20 mouse cellular contexts compared by ENCODE assay signal in the genomic region with DNA sequence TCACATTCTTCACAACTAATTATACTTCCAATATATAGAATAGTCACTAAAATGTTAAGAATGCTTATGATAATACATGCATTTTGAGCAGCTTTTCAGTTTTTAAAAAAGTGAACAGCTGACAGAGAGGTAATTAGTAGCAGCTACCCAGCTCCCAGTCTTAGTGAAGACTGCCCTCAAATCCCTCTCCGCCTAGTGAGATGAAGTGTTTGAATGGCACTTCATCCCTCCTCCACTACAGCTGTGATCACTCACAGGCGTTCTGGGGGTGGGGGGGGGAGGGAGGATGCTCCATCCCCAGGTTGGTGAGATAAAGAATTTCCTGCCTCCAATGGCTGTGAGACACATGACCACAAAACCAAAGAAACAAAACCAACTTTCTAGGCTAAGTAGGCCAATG.
"Had no signal": no experiment of that assay in that cellular context is flagged by ENCODE, and none has a peak within 500 bp of the region (broad histone marks: within the 10 kb centered on the region; RNA-seq: fewer than 3 reads in every experiment).

No protein-coding gene starts in this region.

- H3K9ac ChIP-seq: kidney, embryonic 15.5 days; limb, embryonic 12.5 days; limb, embryonic 15.5 days; liver, embryonic 14.5 days; liver, postnatal 0 days; midbrain, embryonic 12.5 days; neural tube, embryonic 13.5 days; stomach, embryonic 15.5 days had no signal

- H3K27me3 ChIP-seq: kidney, embryonic 15.5 days; limb, embryonic 12.5 days; limb, embryonic 15.5 days; midbrain, embryonic 12.5 days; neural tube, embryonic 13.5 days; stomach, embryonic 15.5 days had no signal

- DNase-seq: kidney, adult 11 months; kidney, adult 8-10 months; kidney, postnatal 10 days; kidney, postnatal 4 days; left cerebral cortex, postnatal 4 days; liver, postnatal 0 days; retina, postnatal 1 day; right cerebral cortex, postnatal 25 days; spleen, adult 18-20 months; thymus, postnatal 25 days had no signal

- H3K4me1 ChIP-seq: kidney, embryonic 15.5 days; limb, embryonic 12.5 days; limb, embryonic 15.5 days; stomach, embryonic 15.5 days had no signal

- H3K36me3 ChIP-seq: kidney, embryonic 15.5 days; limb, embryonic 12.5 days; limb, embryonic 15.5 days; midbrain, embryonic 12.5 days; neural tube, embryonic 13.5 days; stomach, embryonic 15.5 days had no signal

- H3K27ac ChIP-seq: kidney, embryonic 15.5 days; limb, embryonic 12.5 days; limb, embryonic 15.5 days; liver, embryonic 14.5 days; midbrain, embryonic 12.5 days; neural tube, embryonic 13.5 days; stomach, embryonic 15.5 days had no signal

- H3K4me2 ChIP-seq: kidney, embryonic 15.5 days; limb, embryonic 12.5 days; limb, embryonic 15.5 days; liver, embryonic 11.5 days; midbrain, embryonic 12.5 days; neural tube, embryonic 13.5 days; stomach, embryonic 15.5 days had no signal

- ATAC-seq: liver, postnatal 0 days; midbrain, embryonic 16.5 days had no signal

- H3K4me3 ChIP-seq: kidney, embryonic 15.5 days; limb, embryonic 12.5 days; limb, embryonic 15.5 days; midbrain, embryonic 12.5 days; myocyte; neural tube, embryonic 13.5 days; stomach, embryonic 15.5 days had no signal

- H3K9me3 ChIP-seq: kidney, embryonic 15.5 days; limb, embryonic 12.5 days; limb, embryonic 15.5 days; midbrain, embryonic 12.5 days; neural tube, embryonic 13.5 days; stomach, embryonic 15.5 days had no signal
